ENCODE assay signal across 30 mouse cellular contexts in genomic region chr12:42229235-42229634, GRCm38 (mm10).
DNase-seq lines count a peak whose midpoint lies in the region; ATAC-seq lines count a peak whose summit lies in the region.
"Had no signal": no experiment of that assay in that cellular context is flagged by ENCODE, and none has a peak within 500 bp of the region (broad histone marks: within the 10 kb centered on the region; RNA-seq: fewer than 3 reads in every experiment).

No protein-coding gene starts in this region.

- H3K4me1 ChIP-seq in forebrain, embryonic 15.5 days, result no peaks in the 10 kb centered on the region
- H3K4me1 ChIP-seq in forebrain, embryonic 13.5 days, result no peaks in the 10 kb centered on the region
- H3K4me1 ChIP-seq in neural tube, embryonic 15.5 days, result no peaks in the 10 kb centered on the region
- H3K4me1 ChIP-seq: embryonic facial prominence, embryonic 10.5 days; embryonic facial prominence, embryonic 13.5 days; heart, embryonic 12.5 days; heart, embryonic 15.5 days; hindbrain, embryonic 10.5 days; hindbrain, embryonic 13.5 days; intestine, embryonic 15.5 days had no signal

- no peak overlapping the region for H3K9ac ChIP-seq in forebrain, embryonic 15.5 days (replicated peaks)
- H3K9ac ChIP-seq in forebrain, embryonic 13.5 days, result no peak overlapping the region
- no peak overlapping the region for H3K9ac ChIP-seq in neural tube, embryonic 15.5 days (replicated peaks)
- H3K9ac ChIP-seq: embryonic facial prominence, embryonic 13.5 days; heart, embryonic 12.5 days; heart, embryonic 15.5 days; hindbrain, embryonic 13.5 days; intestine, embryonic 15.5 days had no signal

- H3K4me3 ChIP-seq in forebrain, embryonic 15.5 days, result no peak overlapping the region
- H3K4me3 ChIP-seq in forebrain, embryonic 13.5 days, result no peak overlapping the region
- H3K4me3 ChIP-seq in neural tube, embryonic 15.5 days (replicated peaks), result no peak overlapping the region
- H3K4me3 ChIP-seq: embryonic facial prominence, embryonic 10.5 days; embryonic facial prominence, embryonic 13.5 days; erythroblast, embryonic 14.5 days; gastrocnemius, adult 2 months; heart, embryonic 12.5 days; heart, embryonic 15.5 days; hindbrain, embryonic 10.5 days; hindbrain, embryonic 13.5 days; intestine, embryonic 15.5 days had no signal

- no peaks in the 10 kb centered on the region for H3K36me3 ChIP-seq in forebrain, embryonic 15.5 days
- H3K36me3 ChIP-seq in forebrain, embryonic 13.5 days (ENCODE audit: poor library complexity, severe bottlenecking), result no peaks in the 10 kb centered on the region
- H3K36me3 ChIP-seq in neural tube, embryonic 15.5 days, result no peaks in the 10 kb centered on the region
- H3K36me3 ChIP-seq: embryonic facial prominence, embryonic 10.5 days; embryonic facial prominence, embryonic 13.5 days; heart, embryonic 12.5 days; heart, embryonic 15.5 days; hindbrain, embryonic 10.5 days; hindbrain, embryonic 13.5 days; intestine, embryonic 15.5 days had no signal

- H3K4me2 ChIP-seq in forebrain, embryonic 15.5 days (replicated peaks), result no peak overlapping the region
- H3K4me2 ChIP-seq in forebrain, embryonic 13.5 days, result no peak overlapping the region
- H3K4me2 ChIP-seq in neural tube, embryonic 15.5 days, result no peak overlapping the region
- H3K4me2 ChIP-seq: embryonic facial prominence, embryonic 13.5 days; heart, embryonic 12.5 days; heart, embryonic 15.5 days; hindbrain, embryonic 13.5 days; intestine, embryonic 15.5 days had no signal

- DNase-seq in Muller cell, postnatal 12 days (ENCODE audit: inconsistent ontology term), result peak; percentile 33
- DNase-seq in retina, embryonic 14.5 days (ENCODE audit: low spot score), result peak; percentile 43
- DNase-seq in ovary, postnatal 10 days (ENCODE audit: low spot score), result no peak
- DNase-seq: adrenal gland, postnatal 10 days; adrenal gland, postnatal 36 days; cerebellum, adult 11 months; cerebellum, adult 2 months; cerebellum, adult 9-11 months; cerebellum, postnatal 36 days; embryo, embryonic 11 days; gastrocnemius, adult 2 months; gastrocnemius, postnatal 14 days; heart, adult 11 months; heart, postnatal 10 days; heart, postnatal 36 days; kidney, adult 11 months had no signal

- 0 out of 2 replicates have a peak, but pooled peaks have one; percentile 43 for ATAC-seq in forebrain, embryonic 15.5 days (replicated peaks)
- ATAC-seq in forebrain, embryonic 13.5 days, result no peak
- ATAC-seq in neural tube, embryonic 15.5 days (ENCODE audit: low FRiP score), result no peak
- ATAC-seq: CD4-positive, CD25-positive, alpha-beta regulatory T cell, adult 4 months; hindbrain, embryonic 16.5 days; intestine, embryonic 15.5 days; Patski had no signal

- no peaks in the 10 kb centered on the region for H3K27me3 ChIP-seq in forebrain, embryonic 15.5 days
- no peaks in the 10 kb centered on the region for H3K27me3 ChIP-seq in forebrain, embryonic 13.5 days
- no peaks in the 10 kb centered on the region for H3K27me3 ChIP-seq in neural tube, embryonic 15.5 days (replicated peaks)
- H3K27me3 ChIP-seq: embryonic facial prominence, embryonic 13.5 days; heart, embryonic 12.5 days; heart, embryonic 15.5 days; hindbrain, embryonic 13.5 days; intestine, embryonic 15.5 days; Patski had no signal

- H3K27ac ChIP-seq in forebrain, embryonic 15.5 days (replicated peaks), result no peak overlapping the region
- no peak overlapping the region for H3K27ac ChIP-seq in forebrain, embryonic 13.5 days
- H3K27ac ChIP-seq in neural tube, embryonic 15.5 days (replicated peaks), result no peak overlapping the region
- H3K27ac ChIP-seq: embryonic facial prominence, embryonic 10.5 days; embryonic facial prominence, embryonic 13.5 days; gastrocnemius, adult 2 months; heart, embryonic 15.5 days; hindbrain, embryonic 10.5 days; hindbrain, embryonic 13.5 days; intestine, embryonic 15.5 days had no signal

- H3K9me3 ChIP-seq in forebrain, embryonic 15.5 days, result no peaks in the 10 kb centered on the region
- no peaks in the 10 kb centered on the region for H3K9me3 ChIP-seq in forebrain, embryonic 13.5 days (replicated peaks)
- H3K9me3 ChIP-seq in neural tube, embryonic 15.5 days (replicated peaks), result no peaks in the 10 kb centered on the region
- H3K9me3 ChIP-seq: embryonic facial prominence, embryonic 10.5 days; embryonic facial prominence, embryonic 13.5 days; heart, embryonic 12.5 days; heart, embryonic 15.5 days; hindbrain, embryonic 10.5 days; hindbrain, embryonic 13.5 days; intestine, embryonic 15.5 days had no signal
